Mouse (Mus musculus) heart, embryonic 12.5 days (tissue): ENCODE data around the gene Cyp20a1. TPM values are rescaled to one million over a fixed set of nuclear protein-coding genes. Genes with fewer than 3 reads are reported as not detected.

ENCODE experiments used
- polyA plus RNA-seq: library from polyadenylated mRNA; unstranded; fragments of >200 nt; fragmentation: Nextera tagmentation; extraction: Ambion mirVana; gene quantifications from 2 replicates; pipeline ENCODE4 v1.2.1, GENCODE M21; 2016

Cyp20a1 gene
- polyA plus RNA-seq, 1 experiment from 2014 or later: 29.0 TPM

Other genes with a start within 250 kb of the Cyp20a1 start
- gene Carf, start 245.1 kb upstream of the Cyp20a1 start, polyA plus RNA-seq: 6.2 and 6.5 TPM in 2 replicates
- 27.9 and 33.1 TPM in 2 replicates for gene Wdr12, start 244.7 kb upstream of the Cyp20a1 start, polyA plus RNA-seq
- 12.9 and 13.5 TPM in 2 replicates for gene Nbeal1, start 162.7 kb upstream of the Cyp20a1 start, polyA plus RNA-seq
- 43.5 and 44.1 TPM in 2 replicates for gene Abi2, start 66.3 kb downstream of the Cyp20a1 start, polyA plus RNA-seq
- 72.9 and 76.5 TPM in 2 replicates for gene Raph1, start 223.8 kb downstream of the Cyp20a1 start, polyA plus RNA-seq